Mouse (Mus musculus) liver, adult 2 months (tissue): ENCODE measurements around the gene Zfp329.

ENCODE experiments used
- CTCF ChIP-seq: fragments of 200-500 bp; IDR thresholded peaks from 2 replicates; pipeline ENCODE4 v1.5.1; 2011; ENCODE audit warnings: low read depth, low read length, control low read depth
- POLR2A ChIP-seq: fragments of 200-500 bp; IDR thresholded peaks from 2 replicates; pipeline ENCODE4 v1.6.1; 2011; ENCODE audit warnings: low read length, control low read depth; ENCODE audit not compliant: insufficient read depth; ENCODE audit errors: extremely low read depth

DNA sequence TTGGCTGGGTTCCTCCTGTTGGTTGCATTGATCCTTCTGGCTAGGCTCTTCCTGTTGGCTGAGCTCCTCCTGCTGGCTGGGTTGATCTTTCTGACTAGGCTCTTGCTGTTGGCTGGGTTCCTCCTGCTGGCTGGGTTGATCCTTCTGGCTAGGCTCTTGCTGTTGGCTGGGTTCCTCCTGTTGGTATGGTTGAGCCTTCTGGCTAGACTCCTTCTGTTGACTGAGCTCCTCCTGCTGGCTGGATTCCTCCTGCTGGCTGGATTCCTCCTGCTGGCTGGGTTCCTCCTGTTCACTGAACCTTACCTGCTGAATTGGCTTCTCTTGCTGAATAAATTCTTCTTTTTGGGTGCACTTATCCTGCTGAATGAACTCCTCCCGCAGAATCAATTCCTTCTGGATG, 44.1 kb downstream of the Zfp329 start:
- TF ChIP-seq CTCF (no peak), POLR2A (no peak)
